Mouse (Mus musculus) myocyte (in vitro differentiated cells): ENCODE measurements around the gene Prnd.

Experiments used
- E2F4 ChIP-seq: IDR thresholded peaks from one replicate; pipeline ENCODE4 v1.6.1; 2011; ENCODE audit warnings: mild to moderate bottlenecking, control low read depth, moderate library complexity; ENCODE audit not compliant: insufficient read depth
- MAX ChIP-seq: IDR thresholded peaks from one replicate; pipeline ENCODE4 v1.6.1; 2011; ENCODE audit warnings: low read depth, mild to moderate bottlenecking, control low read depth
- MYOD1 ChIP-seq, 3 experiments: IDR thresholded peaks; one replicate each; pipeline ENCODE4 v1.6.1; 2011; ENCODE audit warnings: control low read depth in 2 of 3, low read depth in 2 of 3, mild to moderate bottlenecking in 2 of 3, moderate library complexity in 1 of 3; ENCODE audit not compliant: insufficient read length in 2 of 3, control insufficient read depth in 1 of 3
- POLR2A ChIP-seq: IDR thresholded peaks from one replicate; pipeline ENCODE4 v1.6.1; 2011; ENCODE audit warnings: low read depth, mild to moderate bottlenecking, control low read depth, moderate library complexity; ENCODE audit not compliant: insufficient read length
- POLR2AphosphoS2 ChIP-seq: IDR thresholded peaks from one replicate; pipeline ENCODE4 v1.6.1; 2011; ENCODE audit warnings: low read depth, control low read depth; ENCODE audit not compliant: insufficient read length
- REST ChIP-seq: IDR thresholded peaks from one replicate; pipeline ENCODE4 v1.6.1; 2011; ENCODE audit warnings: mild to moderate bottlenecking, control low read depth, moderate library complexity; ENCODE audit not compliant: insufficient read depth, insufficient read length
- SRF ChIP-seq: IDR thresholded peaks from one replicate; pipeline ENCODE4 v1.6.1; 2011; ENCODE audit warnings: low read depth; ENCODE audit not compliant: control insufficient read depth, insufficient read length
- TCF12 ChIP-seq: IDR thresholded peaks from one replicate; pipeline ENCODE4 v1.6.1; 2011; ENCODE audit warnings: mild to moderate bottlenecking, control low read depth; ENCODE audit not compliant: poor library complexity, insufficient read depth, severe bottlenecking
- TCF3 ChIP-seq: IDR thresholded peaks from one replicate; pipeline ENCODE4 v1.6.1; 2011; ENCODE audit warnings: low read depth, control low read depth; ENCODE audit not compliant: insufficient read length
- USF1 ChIP-seq: IDR thresholded peaks from one replicate; pipeline ENCODE4 v1.6.1; 2011; ENCODE audit warnings: low read depth, mild to moderate bottlenecking, control low read depth, moderate library complexity

DNA sequence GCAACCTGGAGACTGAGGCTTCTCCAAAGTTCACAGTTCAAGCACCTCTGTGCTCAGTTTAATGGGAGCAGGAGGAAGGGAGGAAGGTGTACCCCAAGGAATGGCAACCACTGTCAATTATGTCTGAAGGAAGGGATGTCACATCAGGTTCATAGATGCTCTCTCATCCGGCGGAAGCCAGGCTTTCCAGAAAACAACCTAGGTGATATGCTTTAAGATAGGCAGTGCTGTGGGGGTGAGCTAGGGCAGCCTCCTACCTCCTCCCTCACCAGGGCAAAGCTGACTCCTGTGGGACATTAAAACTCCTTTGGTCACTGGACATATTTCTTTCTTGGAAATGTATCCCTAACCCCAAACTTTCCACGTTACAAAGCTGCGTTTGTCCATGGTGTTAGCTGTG is 42.5 kb downstream of the Prnd start:
- TF ChIP-seq POLR2A (no peak), MYOD1 (IDR thresholded peaks at IDR 0.05; ENCODE audit: control insufficient read depth in 1 of 3, insufficient read length in 2 of 3, low read depth in 2 of 3) (no peak), MAX (no peak), POLR2AphosphoS2 (no peak), TCF3 (no peak), SRF (no peak), TCF12 (no peak), USF1 (no peak), REST (no peak), E2F4 (no peak)
